Mouse (Mus musculus): ENCODE data around the gene Gulp1. TPM values are rescaled to one million over a fixed set of nuclear protein-coding genes. Genes with fewer than 3 reads are reported as not detected.

Gulp1 gene
- polyA plus RNA-seq, 1 experiment from 2014 or later: 20.8 TPM

DNA sequence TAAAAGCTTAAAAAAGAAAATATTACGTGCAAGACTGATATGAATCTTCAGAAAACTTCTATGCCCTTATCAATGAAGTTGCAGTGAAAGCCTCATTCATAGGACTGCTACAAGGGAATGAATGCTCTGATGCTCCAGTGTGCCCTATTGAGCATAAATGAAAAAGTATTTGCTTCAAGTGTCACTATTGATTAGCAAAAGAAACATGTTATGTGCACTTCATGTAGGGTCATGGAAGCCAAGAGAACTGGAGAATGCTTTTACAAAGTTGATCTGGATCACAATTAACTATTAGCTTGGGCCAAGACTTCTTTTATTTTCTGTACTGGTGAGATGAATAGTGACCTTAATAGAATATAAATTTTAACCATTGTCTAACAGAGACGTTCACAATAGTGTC lies 47.0 kb downstream of the Gulp1 start:
- no peak for ATAC-seq (ENCODE audit: low FRiP score)
- WGBS: 80% methylated on average over 2 of the region's 2 CpGs
- Histone ChIP-seq H3K27ac (no peak overlapping the region), H3K36me3 (replicated peaks) (no peaks in the 10 kb centered on the region), H3K4me2 (no peak overlapping the region), H3K9ac (no peak overlapping the region), H3K4me3 (replicated peaks) (no peak overlapping the region), H3K4me1 (no peaks in the 10 kb centered on the region), H3K27me3 (no peaks in the 10 kb centered on the region), H3K9me3 (no peaks in the 10 kb centered on the region)

DNA sequence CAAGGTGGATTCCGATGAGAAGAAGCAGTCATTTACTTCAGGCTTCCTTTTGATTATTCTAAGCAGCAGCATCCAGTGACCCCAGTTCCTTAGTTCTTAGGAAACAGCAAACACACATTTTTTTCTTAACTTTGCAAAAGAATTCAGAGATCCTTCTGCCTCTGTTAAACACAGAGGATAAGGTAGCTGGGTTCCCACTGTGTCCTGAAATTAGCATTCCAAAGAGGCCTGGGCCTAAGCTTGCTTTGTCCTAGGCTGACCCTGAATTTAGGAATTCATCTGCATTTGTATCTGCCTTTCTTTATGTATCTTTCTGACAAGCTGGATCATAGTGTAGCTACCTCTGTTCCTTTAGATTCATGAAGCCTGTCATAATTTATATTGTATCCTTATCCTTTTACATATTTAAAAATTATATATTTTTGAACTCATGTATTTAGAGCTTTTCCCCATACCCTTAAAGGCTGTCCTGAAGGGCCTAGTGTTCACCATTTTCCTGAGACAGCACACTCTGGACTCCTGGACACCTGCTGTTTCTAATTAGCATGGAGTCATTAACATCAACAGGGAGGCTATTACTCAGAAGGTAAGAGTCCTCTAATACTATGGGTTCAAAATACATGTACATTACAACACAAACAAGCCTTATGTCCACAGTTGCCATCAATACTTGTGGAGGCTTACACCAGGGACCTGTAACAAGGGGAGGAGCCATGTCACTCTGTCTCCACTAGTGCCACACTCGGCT lies 62.2 kb downstream of the Gulp1 start:
- ATAC-seq (ENCODE audit: low FRiP score): no peak
- Histone ChIP-seq H3K9me3 (no peaks in the 10 kb centered on the region), H3K4me3 (replicated peaks) (no peak overlapping the region), H3K36me3 (replicated peaks) (no peaks in the 10 kb centered on the region), H3K9ac (no peak overlapping the region), H3K4me1 (no peaks in the 10 kb centered on the region), H3K4me2 (no peak overlapping the region), H3K27ac (no peak overlapping the region), H3K27me3 (no peaks in the 10 kb centered on the region)
- WGBS: 34% methylated on average over 2 of the region's 2 CpGs

GRCm38 (mm10) chr1:44618751-44619150 lies 67.4 kb downstream of the Gulp1 start:
- H3K9ac ChIP-seq: no peak overlapping the region
- ATAC-seq (ENCODE audit: low FRiP score): no peak
- H3K4me3 ChIP-seq (replicated peaks): no peak overlapping the region
- H3K9me3 ChIP-seq: no peaks in the 10 kb centered on the region
- no peaks in the 10 kb centered on the region for H3K4me1 ChIP-seq
- H3K4me2 ChIP-seq: no peak overlapping the region
- H3K27ac ChIP-seq: no peak overlapping the region
- no peaks in the 10 kb centered on the region for H3K36me3 ChIP-seq (replicated peaks)
- 71% methylated on average over 2 of the region's 2 CpGs for WGBS
- no peaks in the 10 kb centered on the region for H3K27me3 ChIP-seq

GRCm38 (mm10) chr1:44634481-44634880 lies 83.2 kb downstream of the Gulp1 start:
- no peaks in the 10 kb centered on the region for H3K27me3 ChIP-seq
- H3K27ac ChIP-seq: no peak overlapping the region
- no peak overlapping the region for H3K9ac ChIP-seq
- no peak for ATAC-seq (ENCODE audit: low FRiP score)
- no peaks in the 10 kb centered on the region for H3K36me3 ChIP-seq (replicated peaks)
- no peak overlapping the region for H3K4me3 ChIP-seq (replicated peaks)
- 51% methylated on average over 4 of the region's 4 CpGs for WGBS
- no peak overlapping the region for H3K4me2 ChIP-seq
- H3K4me1 ChIP-seq: no peaks in the 10 kb centered on the region
- no peaks in the 10 kb centered on the region for H3K9me3 ChIP-seq

DNA sequence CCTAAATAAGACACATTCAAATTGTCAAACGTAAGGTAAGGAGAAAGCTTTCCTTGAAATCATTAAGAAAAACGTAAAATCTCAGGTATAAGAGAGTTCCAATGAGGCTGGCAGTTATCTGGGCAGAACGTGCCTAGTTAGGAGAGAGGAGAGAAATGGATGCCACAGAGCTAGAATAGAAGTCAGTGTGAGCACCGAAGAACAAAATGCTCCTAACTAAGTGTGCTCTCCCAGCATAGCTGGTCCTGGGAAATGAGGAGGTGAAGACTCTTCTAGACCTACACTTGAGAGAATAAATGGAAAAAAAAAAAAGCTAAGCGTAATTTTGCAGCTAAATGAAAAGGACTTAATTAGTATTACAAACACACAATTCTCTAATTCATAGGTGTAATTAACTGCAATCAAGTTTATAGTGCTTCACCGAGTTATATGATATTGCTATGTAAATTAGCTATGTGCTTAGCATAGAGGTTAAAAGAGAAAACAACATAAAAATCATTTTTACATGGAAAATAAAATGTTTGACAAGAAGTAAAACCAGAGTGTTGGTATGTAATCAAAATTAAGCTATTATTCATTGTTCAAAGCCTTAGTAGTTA lies 94.5 kb downstream of the Gulp1 start:
- Histone ChIP-seq H3K4me2 (no peak overlapping the region), H3K36me3 (replicated peaks) (no peaks in the 10 kb centered on the region), H3K9ac (no peak overlapping the region), H3K27ac (no peak overlapping the region), H3K4me1 (no peaks in the 10 kb centered on the region), H3K9me3 (no peaks in the 10 kb centered on the region), H3K4me3 (replicated peaks) (no peak overlapping the region), H3K27me3 (no peaks in the 10 kb centered on the region)
- WGBS: 81% methylated on average over 6 of the region's 6 CpGs
- peak; percentile 27; the same call in 1 of the 2 replicates for ATAC-seq (ENCODE audit: low FRiP score)

GRCm38 (mm10) chr1:44678974-44679373 lies 127.7 kb downstream of the Gulp1 start:
- no peaks in the 10 kb centered on the region for H3K9me3 ChIP-seq
- H3K4me1 ChIP-seq: peaks cover 6% of the 10 kb centered on the region
- H3K27me3 ChIP-seq: no peaks in the 10 kb centered on the region
- no peak overlapping the region for H3K9ac ChIP-seq
- no peaks in the 10 kb centered on the region for H3K36me3 ChIP-seq (replicated peaks)
- 70% methylated on average over 3 of the region's 3 CpGs for WGBS
- no peak for ATAC-seq (ENCODE audit: low FRiP score)
- no peak overlapping the region for H3K27ac ChIP-seq
- no peak overlapping the region for H3K4me2 ChIP-seq
- no peak overlapping the region for H3K4me3 ChIP-seq (replicated peaks)

- Histone ChIP-seq H3K9me3 (no peaks in the 10 kb centered on the region), H3K27me3 (no peaks in the 10 kb centered on the region), H3K4me2 (no peak overlapping the region), H3K4me3 (replicated peaks) (no peak overlapping the region), H3K27ac (no peak overlapping the region), H3K36me3 (replicated peaks) (no peaks in the 10 kb centered on the region), H3K9ac (no peak overlapping the region), H3K4me1 (peaks cover 6% of the 10 kb centered on the region)
- ATAC-seq (ENCODE audit: low FRiP score): no peak
- WGBS: 70% methylated on average over 3 of the region's 3 CpGs
These were observed 128.1 kb downstream of the Gulp1 start for GRCm38 (mm10) chr1:44679415-44679814.

- H3K27me3 ChIP-seq: no peaks in the 10 kb centered on the region
- H3K4me3 ChIP-seq (replicated peaks): no peak overlapping the region
- H3K36me3 ChIP-seq (replicated peaks): no peaks in the 10 kb centered on the region
- H3K27ac ChIP-seq: no peak overlapping the region
- H3K4me1 ChIP-seq: peaks cover 6% of the 10 kb centered on the region
- H3K9me3 ChIP-seq: no peaks in the 10 kb centered on the region
- 17% methylated on average over 2 of the region's 2 CpGs for WGBS
- H3K4me2 ChIP-seq: no peak overlapping the region
- no peak overlapping the region for H3K9ac ChIP-seq
- no peak for ATAC-seq (ENCODE audit: low FRiP score)
These were observed 131.2 kb downstream of the Gulp1 start for GRCm38 (mm10) chr1:44682556-44682955.

- no peak overlapping the region for H3K4me3 ChIP-seq (replicated peaks)
- no peaks in the 10 kb centered on the region for H3K27me3 ChIP-seq
- no peaks in the 10 kb centered on the region for H3K9me3 ChIP-seq
- no peak overlapping the region for H3K27ac ChIP-seq
- peak; percentile 53; the same call in 1 of the 2 replicates for ATAC-seq (ENCODE audit: low FRiP score)
- no peak overlapping the region for H3K9ac ChIP-seq
- 53% methylated on average over 6 of the region's 6 CpGs for WGBS
- no peaks in the 10 kb centered on the region for H3K36me3 ChIP-seq (replicated peaks)
- H3K4me1 ChIP-seq: peaks cover 6% of the 10 kb centered on the region
- H3K4me2 ChIP-seq: no peak overlapping the region
These were observed 132.4 kb downstream of the Gulp1 start for GRCm38 (mm10) chr1:44683723-44684122.

GRCm38 (mm10) chr1:44720785-44721410 lies 169.6 kb downstream of the Gulp1 start:
- no peak for ATAC-seq (ENCODE audit: low FRiP score)
- no peak overlapping the region for H3K27ac ChIP-seq
- no peaks in the 10 kb centered on the region for H3K36me3 ChIP-seq (replicated peaks)
- H3K27me3 ChIP-seq: no peaks in the 10 kb centered on the region
- peaks cover 5% of the 10 kb centered on the region; the same call in 1 of the 2 replicates for H3K4me1 ChIP-seq
- H3K4me2 ChIP-seq: no peak overlapping the region
- WGBS: 53% methylated on average over 4 of the region's 4 CpGs
- no peak overlapping the region for H3K4me3 ChIP-seq (replicated peaks)
- H3K9ac ChIP-seq: no peak overlapping the region
- H3K9me3 ChIP-seq: no peaks in the 10 kb centered on the region

- no peak for ATAC-seq (ENCODE audit: low FRiP score)
- H3K4me3 ChIP-seq (replicated peaks): no peak overlapping the region
- no peak overlapping the region for H3K9ac ChIP-seq
- no peaks in the 10 kb centered on the region for H3K36me3 ChIP-seq (replicated peaks)
- H3K27ac ChIP-seq: no peak overlapping the region
- no peak overlapping the region for H3K4me2 ChIP-seq
- H3K9me3 ChIP-seq: no peaks in the 10 kb centered on the region
- no peaks in the 10 kb centered on the region for H3K27me3 ChIP-seq
- no peaks in the 10 kb centered on the region for H3K4me1 ChIP-seq
These were observed 189.9 kb downstream of the Gulp1 start for GRCm38 (mm10) chr1:44741256-44741655.

DNA sequence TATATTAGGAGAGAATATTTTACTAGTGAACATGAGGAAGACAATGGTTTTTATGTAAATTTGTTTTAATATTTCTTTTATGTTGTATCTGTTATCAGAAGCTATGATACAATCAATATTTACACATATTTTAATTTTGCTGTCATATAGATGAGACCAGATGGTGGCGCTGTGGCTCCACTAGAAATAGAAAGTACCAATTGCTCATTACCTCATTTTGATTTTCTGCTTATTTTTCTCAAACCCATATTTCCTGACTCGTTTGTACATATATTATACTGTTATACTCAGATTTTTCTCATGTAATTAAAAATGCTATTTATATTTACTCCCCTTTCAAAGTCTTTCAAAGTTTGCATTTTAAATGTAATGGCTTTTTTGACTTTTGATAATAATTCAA lies 194.4 kb downstream of the Gulp1 start:
- H3K4me1 ChIP-seq: no peaks in the 10 kb centered on the region
- no peaks in the 10 kb centered on the region for H3K36me3 ChIP-seq (replicated peaks)
- no peak; the same call in 1 of the 2 replicates for ATAC-seq (ENCODE audit: low FRiP score)
- H3K4me2 ChIP-seq: no peak overlapping the region
- H3K9ac ChIP-seq: no peak overlapping the region
- H3K4me3 ChIP-seq (replicated peaks): no peak overlapping the region
- no peaks in the 10 kb centered on the region for H3K9me3 ChIP-seq
- WGBS: 8% methylated on average over 2 of the region's 2 CpGs
- no peak overlapping the region for H3K27ac ChIP-seq
- no peaks in the 10 kb centered on the region for H3K27me3 ChIP-seq
